Mouse (Mus musculus): ENCODE results near the gene Slc30a6. TPM values are rescaled to one million over a fixed set of nuclear protein-coding genes. Genes with fewer than 3 reads are reported as not detected.

The Slc30a6 gene
- polyA plus RNA-seq (2012; rRNA removed), result 27.0 and 30.6 TPM in 2 replicates

DNA sequence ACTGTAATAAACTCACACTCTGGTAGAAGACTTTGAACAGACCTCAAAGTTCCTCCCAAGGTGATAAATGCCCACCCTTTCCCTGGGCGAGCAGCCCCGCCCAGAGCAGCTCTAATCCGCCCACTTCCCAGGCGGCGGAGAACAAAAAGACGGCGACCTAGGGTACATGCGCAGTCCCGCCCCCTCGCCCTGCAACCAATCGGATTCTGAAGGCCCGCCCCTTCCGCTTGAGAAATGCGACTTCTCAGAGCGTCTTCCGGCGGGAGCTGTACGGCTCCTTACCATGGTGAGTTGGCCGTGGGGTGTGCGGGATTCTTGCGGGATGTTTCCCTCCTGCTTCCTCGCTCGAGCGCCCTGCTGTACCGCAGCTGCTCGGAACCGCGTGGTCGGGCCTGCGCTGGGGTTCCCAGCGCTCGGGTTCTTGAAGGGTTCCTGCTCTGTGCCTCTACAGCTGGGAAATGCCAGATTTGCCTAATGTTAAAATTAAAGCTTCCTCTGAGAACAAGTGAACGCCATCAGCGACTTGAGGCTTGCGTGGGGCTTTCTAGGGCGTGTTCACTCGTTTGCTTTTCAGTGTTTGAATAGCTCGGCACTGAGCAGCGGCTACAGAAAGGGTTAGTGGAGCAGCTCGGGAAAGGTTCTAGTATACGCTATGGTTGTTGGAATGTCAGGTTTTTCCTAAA, at the start of gene Slc30a6:
TSS of gene Slc30a6 (plus strand) at position 226 of the 683 bp plus-strand sequence.
- peak within 1 kb of the TSS; percentile 69 for H3K27ac ChIP-seq (ENCODE audit: insufficient read depth, low read depth, low read length)
- H3K36me3 ChIP-seq (ENCODE audit: control insufficient read depth, insufficient read depth, low read length), result no peaks in the 10 kb centered on the region
- no peaks in the 10 kb centered on the region for H3K27me3 ChIP-seq (replicated peaks; ENCODE audit: control insufficient read depth, insufficient read depth, low read length)
- peaks cover 9% of the 10 kb centered on the region; the same call in 1 of the 2 replicates for H3K4me1 ChIP-seq (ENCODE audit: control insufficient read depth, insufficient read depth, low read length)
- under 1% methylated on average over 41 of the region's 41 CpGs for WGBS
- DNase-seq, result peak; percentile 99
- no peak for TF ChIP-seq CTCF (conservative IDR thresholded peaks at IDR 0.05; ENCODE audit: insufficient read depth, insufficient read length, low read depth, low read length)
- peak; percentile 65 for TF ChIP-seq POLR2A (IDR thresholded peaks at IDR 0.05; ENCODE audit: low read depth, low read length)
- peak within 1 kb of the TSS; percentile 88 for H3K4me3 ChIP-seq (ENCODE audit: insufficient read depth, low read depth, low read length)

DNA sequence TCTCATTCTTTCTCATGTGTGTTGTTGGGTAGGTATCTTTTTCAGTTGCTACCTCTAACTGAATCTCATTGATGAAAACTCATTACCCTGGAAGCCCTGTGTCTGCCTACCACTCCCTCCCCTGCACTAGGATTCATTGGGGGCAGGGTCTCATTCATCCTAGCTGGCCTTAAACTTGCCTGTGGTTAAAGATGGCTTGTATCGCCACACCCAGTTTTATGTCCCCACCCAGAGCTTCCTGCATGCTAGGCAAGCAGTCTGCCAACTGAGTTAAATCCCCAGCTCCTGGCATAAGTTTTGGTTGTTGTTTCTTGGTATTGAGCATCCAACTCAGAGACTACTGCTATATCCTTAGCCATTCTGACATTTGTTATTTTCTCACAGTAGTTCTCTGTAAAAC, 31.8 kb upstream of the Slc30a6 start:
- H3K4me3 ChIP-seq (ENCODE audit: insufficient read depth, low read depth, low read length), result no peak overlapping the region
- TF ChIP-seq POLR2A (IDR thresholded peaks at IDR 0.05; ENCODE audit: low read depth, low read length) (no peak), CTCF (conservative IDR thresholded peaks at IDR 0.05; ENCODE audit: insufficient read depth, insufficient read length, low read depth, low read length) (no peak)
- H3K36me3 ChIP-seq (ENCODE audit: control insufficient read depth, insufficient read depth, low read length), result peaks cover 4% of the 10 kb centered on the region; the same call in 1 of the 2 replicates
- H3K4me1 ChIP-seq (ENCODE audit: control insufficient read depth, insufficient read depth, low read length), result no peaks in the 10 kb centered on the region
- H3K27ac ChIP-seq (ENCODE audit: insufficient read depth, low read depth, low read length), result no peak overlapping the region
- WGBS, result 81% methylated on average over 1 of the region's 1 CpGs
- no peaks in the 10 kb centered on the region for H3K27me3 ChIP-seq (replicated peaks; ENCODE audit: control insufficient read depth, insufficient read depth, low read length)
- no peak for DNase-seq

DNA sequence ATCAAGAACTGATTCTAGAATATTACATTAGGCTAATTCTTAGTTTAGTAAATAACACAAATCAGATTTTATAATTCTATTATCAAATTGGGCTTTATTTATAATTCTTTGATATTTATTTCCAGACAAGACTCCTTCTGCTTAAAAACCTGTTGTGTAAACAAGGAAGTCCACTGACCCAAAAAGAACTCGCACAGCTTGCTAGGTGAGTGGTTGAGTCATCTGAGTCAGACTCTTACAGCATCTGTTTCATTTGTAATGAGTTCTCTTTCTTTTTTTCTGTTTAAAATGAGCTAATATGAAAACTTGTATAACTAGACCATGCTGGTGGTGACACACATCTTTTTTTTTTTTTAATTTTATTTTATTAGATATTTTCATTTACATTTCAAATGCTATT, 18.5 kb upstream of the Slc30a6 start:
- TF ChIP-seq POLR2A (IDR thresholded peaks at IDR 0.05; ENCODE audit: low read depth, low read length), result no peak
- no peak for TF ChIP-seq CTCF (conservative IDR thresholded peaks at IDR 0.05; ENCODE audit: insufficient read depth, insufficient read length, low read depth, low read length)
- no peak for DNase-seq
- WGBS, result 72% methylated on average over 1 of the region's 1 CpGs
- H3K36me3 ChIP-seq (ENCODE audit: control insufficient read depth, insufficient read depth, low read length), result peaks cover 15% of the 10 kb centered on the region
- no peak overlapping the region for H3K4me3 ChIP-seq (ENCODE audit: insufficient read depth, low read depth, low read length)
- H3K4me1 ChIP-seq (ENCODE audit: control insufficient read depth, insufficient read depth, low read length), result no peaks in the 10 kb centered on the region
- H3K27ac ChIP-seq (ENCODE audit: insufficient read depth, low read depth, low read length), result no peak overlapping the region
- H3K27me3 ChIP-seq (replicated peaks; ENCODE audit: control insufficient read depth, insufficient read depth, low read length), result no peaks in the 10 kb centered on the region

DNA sequence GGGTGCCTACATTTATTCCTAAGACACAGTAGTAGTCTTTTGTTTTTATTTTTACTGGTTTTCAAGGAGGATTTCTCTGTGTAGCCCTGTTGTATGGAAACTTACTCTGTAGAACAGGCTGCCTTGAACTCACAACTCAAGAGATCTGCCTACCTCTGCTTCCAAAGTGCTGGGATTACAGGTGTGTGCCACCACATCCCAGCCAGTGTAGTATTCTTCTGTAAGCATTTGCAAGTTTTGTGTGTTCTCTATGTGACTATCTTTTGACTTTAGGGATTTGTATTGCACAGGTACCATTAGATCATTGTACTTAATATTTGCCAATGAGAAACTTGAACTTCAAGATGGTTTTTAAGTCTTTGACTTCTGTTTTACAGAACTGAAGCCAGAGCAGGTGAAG, 8.8 kb upstream of the Slc30a6 start:
- H3K36me3 ChIP-seq (ENCODE audit: control insufficient read depth, insufficient read depth, low read length), result peaks cover 1% of the 10 kb centered on the region
- TF ChIP-seq CTCF (conservative IDR thresholded peaks at IDR 0.05; ENCODE audit: insufficient read depth, insufficient read length, low read depth, low read length) (no peak), POLR2A (IDR thresholded peaks at IDR 0.05; ENCODE audit: low read depth, low read length) (no peak)

DNA sequence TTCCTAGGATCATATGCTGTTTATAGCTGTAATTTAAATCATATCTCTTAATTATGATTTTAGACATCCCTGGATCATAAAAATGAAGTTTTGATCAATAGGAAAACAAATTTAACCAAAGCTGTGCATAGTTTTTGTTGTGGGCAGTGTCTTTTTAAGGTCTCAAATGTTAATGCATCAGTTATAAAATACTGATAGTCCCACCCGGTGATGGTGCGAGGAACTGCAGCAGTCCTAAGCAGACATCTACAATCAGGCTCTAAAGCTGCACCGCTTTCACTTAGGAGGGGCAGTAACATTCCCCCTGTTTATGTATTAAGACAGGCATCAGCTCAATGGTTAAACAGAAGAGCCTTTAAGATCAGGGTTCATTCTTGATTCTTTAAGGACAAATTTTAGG, 5.6 kb upstream of the Slc30a6 start:
- Histone ChIP-seq H3K4me3 (ENCODE audit: insufficient read depth, low read depth, low read length) (no peak overlapping the region), H3K4me1 (ENCODE audit: control insufficient read depth, insufficient read depth, low read length) (0 out of 2 replicates have a peak, but pooled peaks cover 3% of the 10 kb centered on the region), H3K36me3 (ENCODE audit: control insufficient read depth, insufficient read depth, low read length) (peaks cover 1% of the 10 kb centered on the region), H3K27me3 (replicated peaks; ENCODE audit: control insufficient read depth, insufficient read depth, low read length) (no peaks in the 10 kb centered on the region), H3K27ac (ENCODE audit: insufficient read depth, low read depth, low read length) (no peak overlapping the region)
- 69% methylated on average over 3 of the region's 3 CpGs for WGBS
- no peak for DNase-seq
- TF ChIP-seq CTCF (conservative IDR thresholded peaks at IDR 0.05; ENCODE audit: insufficient read depth, insufficient read length, low read depth, low read length), result 0 out of 2 replicates have a peak, but pooled peaks have one; percentile 5
- no peak for TF ChIP-seq POLR2A (IDR thresholded peaks at IDR 0.05; ENCODE audit: low read depth, low read length)

More for the DNA sequence above, 8.8 kb upstream of the Slc30a6 start:
- no peak overlapping the region for H3K4me3 ChIP-seq (ENCODE audit: insufficient read depth, low read depth, low read length)
- no peak overlapping the region for H3K27ac ChIP-seq (ENCODE audit: insufficient read depth, low read depth, low read length)
- no peak for DNase-seq
- no peaks in the 10 kb centered on the region for H3K27me3 ChIP-seq (replicated peaks; ENCODE audit: control insufficient read depth, insufficient read depth, low read length)
- H3K4me1 ChIP-seq (ENCODE audit: control insufficient read depth, insufficient read depth, low read length), result no peaks in the 10 kb centered on the region

DNA sequence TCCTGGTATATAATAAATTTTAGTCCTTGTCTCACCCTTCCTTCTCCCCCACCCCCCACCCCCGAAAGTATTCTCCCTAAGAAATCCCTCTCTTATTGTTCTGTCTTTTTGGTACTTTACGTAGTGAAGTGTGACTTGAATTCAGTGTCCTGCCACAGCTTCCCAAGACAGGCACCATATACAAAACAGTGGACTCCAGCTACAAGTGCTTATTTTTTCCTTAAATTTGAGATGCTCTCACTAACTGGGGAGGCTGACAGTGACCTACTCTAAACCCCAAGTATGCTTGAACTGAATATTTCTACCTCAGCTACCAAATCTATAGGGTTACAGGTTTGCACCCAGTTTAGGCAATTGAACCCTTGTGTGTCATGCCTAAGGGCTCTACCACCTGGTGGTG, 1.0 kb upstream of the Slc30a6 start:
- Histone ChIP-seq H3K36me3 (ENCODE audit: control insufficient read depth, insufficient read depth, low read length) (no peaks in the 10 kb centered on the region), H3K4me3 (ENCODE audit: insufficient read depth, low read depth, low read length) (no peak overlapping the region), H3K27me3 (replicated peaks; ENCODE audit: control insufficient read depth, insufficient read depth, low read length) (no peaks in the 10 kb centered on the region), H3K4me1 (ENCODE audit: control insufficient read depth, insufficient read depth, low read length) (peaks cover 9% of the 10 kb centered on the region; the same call in 1 of the 2 replicates), H3K27ac (ENCODE audit: insufficient read depth, low read depth, low read length) (no peak overlapping the region)
- DNase-seq, result no peak
- TF ChIP-seq CTCF (conservative IDR thresholded peaks at IDR 0.05; ENCODE audit: insufficient read depth, insufficient read length, low read depth, low read length), result no peak
- TF ChIP-seq POLR2A (IDR thresholded peaks at IDR 0.05; ENCODE audit: low read depth, low read length), result no peak
- WGBS, result 70% methylated on average over 2 of the region's 2 CpGs

DNA sequence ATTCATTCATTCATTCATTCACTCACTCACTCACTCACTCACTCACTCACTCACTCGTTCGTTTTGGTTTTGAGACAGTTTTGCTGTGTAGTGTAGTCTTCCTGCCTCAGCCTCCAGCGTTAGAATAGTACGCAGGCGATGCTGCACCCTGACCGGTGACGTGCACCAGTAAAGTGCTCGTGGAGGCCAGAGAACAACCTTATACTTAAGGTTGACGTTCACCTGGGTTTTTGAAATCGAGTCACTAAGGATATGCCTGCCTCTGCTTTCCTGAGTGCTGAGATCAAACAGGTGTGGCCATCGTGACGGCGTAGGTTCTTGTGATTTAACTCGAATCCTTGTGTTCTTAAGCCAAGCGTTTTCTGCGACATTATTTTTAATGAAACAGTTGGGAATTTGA, 553 bp upstream of the Slc30a6 start:
- H3K36me3 ChIP-seq (ENCODE audit: control insufficient read depth, insufficient read depth, low read length), result no peaks in the 10 kb centered on the region
- peak overlapping the region; percentile 61 for H3K27ac ChIP-seq (ENCODE audit: insufficient read depth, low read depth, low read length)
- 11% methylated on average over 16 of the region's 16 CpGs for WGBS
- TF ChIP-seq POLR2A (IDR thresholded peaks at IDR 0.05; ENCODE audit: low read depth, low read length), result no peak
- no peak for TF ChIP-seq CTCF (conservative IDR thresholded peaks at IDR 0.05; ENCODE audit: insufficient read depth, insufficient read length, low read depth, low read length)
- peak overlapping the region; percentile 40 for H3K4me3 ChIP-seq (ENCODE audit: insufficient read depth, low read depth, low read length)
- peaks cover 9% of the 10 kb centered on the region; the same call in 1 of the 2 replicates for H3K4me1 ChIP-seq (ENCODE audit: control insufficient read depth, insufficient read depth, low read length)
- H3K27me3 ChIP-seq (replicated peaks; ENCODE audit: control insufficient read depth, insufficient read depth, low read length), result no peaks in the 10 kb centered on the region
- DNase-seq, result no peak
